Mouse (Mus musculus): ENCODE data around the gene Tmc5. TPM values are rescaled to one million over a fixed set of nuclear protein-coding genes. Genes with fewer than 3 reads are reported as not detected.

Tmc5 gene
- not detected in 2 replicates for polyA plus RNA-seq (2011; ENCODE audit: insufficient read length, low read depth, missing spikeins)

GRCm38 (mm10) chr7:118597201-118597600, at the start of gene Tmc5:
TSS of gene Tmc5 (plus strand) at chr7:118597297.
- Histone ChIP-seq H3K27ac (ENCODE audit: insufficient read depth, low read length) (no peak within 1 kb of the TSS), H3K4me1 (ENCODE audit: control insufficient read depth, insufficient read depth, low read length) (no peaks in the 10 kb centered on the region), H3K4me3 (ENCODE audit: insufficient read depth, low read length) (no peak within 1 kb of the TSS)
- no peak for TF ChIP-seq POLR2A (IDR thresholded peaks at IDR 0.05; ENCODE audit: low read depth, low read length)
- no peak for TF ChIP-seq CTCF (IDR thresholded peaks at IDR 0.05; ENCODE audit: borderline replicate concordance, insufficient read depth, low read length)

GRCm38 (mm10) chr7:118547451-118547850, 49.6 kb upstream of the Tmc5 start:
- H3K4me1 ChIP-seq (ENCODE audit: control insufficient read depth, insufficient read depth, low read length): no peaks in the 10 kb centered on the region
- TF ChIP-seq POLR2A (IDR thresholded peaks at IDR 0.05; ENCODE audit: low read depth, low read length) (no peak), CTCF (IDR thresholded peaks at IDR 0.05; ENCODE audit: borderline replicate concordance, insufficient read depth, low read length) (no peak)
- no peak overlapping the region for H3K27ac ChIP-seq (ENCODE audit: insufficient read depth, low read length)
- H3K4me3 ChIP-seq (ENCODE audit: insufficient read depth, low read length): no peak overlapping the region

GRCm38 (mm10) chr7:118553881-118554280, 43.2 kb upstream of the Tmc5 start:
- Histone ChIP-seq H3K4me3 (ENCODE audit: insufficient read depth, low read length) (no peak overlapping the region), H3K4me1 (ENCODE audit: control insufficient read depth, insufficient read depth, low read length) (no peaks in the 10 kb centered on the region), H3K27ac (ENCODE audit: insufficient read depth, low read length) (no peak overlapping the region)
- TF ChIP-seq CTCF (IDR thresholded peaks at IDR 0.05; ENCODE audit: borderline replicate concordance, insufficient read depth, low read length) (no peak), POLR2A (IDR thresholded peaks at IDR 0.05; ENCODE audit: low read depth, low read length) (no peak)

DNA sequence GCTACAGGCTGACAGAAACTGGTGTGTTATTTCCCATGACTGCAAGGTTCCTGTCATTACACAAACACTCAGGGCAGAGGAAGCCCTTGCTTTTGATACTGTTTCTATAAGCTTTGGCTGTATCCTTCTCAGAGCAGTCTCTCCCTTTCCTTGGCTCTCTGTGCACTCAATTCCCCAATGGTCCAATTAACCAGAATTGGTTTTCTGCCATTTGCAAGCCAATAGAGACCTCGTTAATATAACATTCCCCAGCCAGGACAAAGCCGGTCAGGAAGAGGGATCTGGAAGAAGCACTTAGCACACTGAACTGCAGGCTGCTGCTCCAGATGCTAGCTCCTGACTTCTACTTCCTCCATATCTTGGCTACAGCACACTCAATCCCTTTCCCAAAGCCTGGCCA, 42.8 kb upstream of the Tmc5 start:
- TF ChIP-seq POLR2A (IDR thresholded peaks at IDR 0.05; ENCODE audit: low read depth, low read length) (no peak), CTCF (IDR thresholded peaks at IDR 0.05; ENCODE audit: borderline replicate concordance, insufficient read depth, low read length) (no peak)
- Histone ChIP-seq H3K4me3 (ENCODE audit: insufficient read depth, low read length) (no peak overlapping the region), H3K4me1 (ENCODE audit: control insufficient read depth, insufficient read depth, low read length) (no peaks in the 10 kb centered on the region), H3K27ac (ENCODE audit: insufficient read depth, low read length) (no peak overlapping the region)

GRCm38 (mm10) chr7:118569121-118569543, 28.0 kb upstream of the Tmc5 start:
- TF ChIP-seq POLR2A (IDR thresholded peaks at IDR 0.05; ENCODE audit: low read depth, low read length): no peak
- no peak for TF ChIP-seq CTCF (IDR thresholded peaks at IDR 0.05; ENCODE audit: borderline replicate concordance, insufficient read depth, low read length)
- Histone ChIP-seq H3K4me3 (ENCODE audit: insufficient read depth, low read length) (no peak overlapping the region), H3K27ac (ENCODE audit: insufficient read depth, low read length) (no peak overlapping the region), H3K4me1 (ENCODE audit: control insufficient read depth, insufficient read depth, low read length) (no peaks in the 10 kb centered on the region)

DNA sequence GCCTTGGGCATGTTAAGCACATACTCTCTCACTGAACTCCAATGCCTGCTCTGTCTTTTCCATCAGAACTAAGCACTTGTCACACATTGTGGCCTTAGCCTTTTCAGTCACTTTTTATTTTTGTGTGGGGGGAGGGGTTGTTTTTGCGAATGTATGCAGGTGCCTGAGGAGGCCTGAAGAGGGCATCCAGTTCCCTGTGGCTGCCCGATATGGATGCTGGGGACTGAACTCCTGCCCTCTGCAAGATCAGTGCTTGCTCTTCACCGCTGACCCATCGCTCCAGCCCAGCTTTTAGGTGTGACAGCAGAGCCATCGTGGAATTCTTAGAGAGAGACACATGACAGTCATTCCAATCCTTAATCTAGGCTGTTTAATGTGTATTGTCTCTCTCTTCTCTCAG, 25.7 kb upstream of the Tmc5 start:
- Histone ChIP-seq H3K27ac (ENCODE audit: insufficient read depth, low read length) (no peak overlapping the region), H3K4me3 (ENCODE audit: insufficient read depth, low read length) (no peak overlapping the region), H3K4me1 (ENCODE audit: control insufficient read depth, insufficient read depth, low read length) (no peaks in the 10 kb centered on the region)
- no peak for TF ChIP-seq POLR2A (IDR thresholded peaks at IDR 0.05; ENCODE audit: low read depth, low read length)
- TF ChIP-seq CTCF (IDR thresholded peaks at IDR 0.05; ENCODE audit: borderline replicate concordance, insufficient read depth, low read length): no peak

GRCm38 (mm10) chr7:118572039-118572438, 25.1 kb upstream of the Tmc5 start:
- TF ChIP-seq CTCF (IDR thresholded peaks at IDR 0.05; ENCODE audit: borderline replicate concordance, insufficient read depth, low read length) (no peak), POLR2A (IDR thresholded peaks at IDR 0.05; ENCODE audit: low read depth, low read length) (no peak)

DNA sequence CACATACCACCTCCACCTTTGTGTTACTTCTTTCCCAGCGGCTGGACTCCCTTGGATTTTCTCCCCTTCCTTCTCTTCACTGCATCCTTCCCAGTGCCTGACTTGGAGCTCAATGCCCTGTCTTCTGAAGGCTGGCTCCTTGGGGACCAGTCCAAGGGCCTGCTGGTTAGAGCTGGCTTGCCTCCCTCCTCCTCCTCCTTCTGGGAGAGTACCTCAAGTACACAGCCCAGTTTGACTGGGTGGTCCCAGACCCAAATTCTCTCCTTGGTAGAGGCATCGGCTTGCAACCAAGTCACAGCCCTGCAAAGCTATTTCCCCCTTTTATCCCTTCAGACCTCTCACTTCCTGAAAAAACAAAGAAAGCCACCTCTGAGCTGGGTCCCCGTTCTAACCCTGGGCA, 18.8 kb upstream of the Tmc5 start:
- TF ChIP-seq CTCF (IDR thresholded peaks at IDR 0.05; ENCODE audit: borderline replicate concordance, insufficient read depth, low read length) (no peak), POLR2A (IDR thresholded peaks at IDR 0.05; ENCODE audit: low read depth, low read length) (no peak)
- Histone ChIP-seq H3K4me3 (ENCODE audit: insufficient read depth, low read length) (no peak overlapping the region), H3K4me1 (ENCODE audit: control insufficient read depth, insufficient read depth, low read length) (no peaks in the 10 kb centered on the region), H3K27ac (ENCODE audit: insufficient read depth, low read length) (no peak overlapping the region)

More at GRCm38 (mm10) chr7:118572039-118572438, 25.1 kb upstream of the Tmc5 start:
- H3K4me3 ChIP-seq (ENCODE audit: insufficient read depth, low read length): no peak overlapping the region
- no peak overlapping the region for H3K27ac ChIP-seq (ENCODE audit: insufficient read depth, low read length)
- no peaks in the 10 kb centered on the region for H3K4me1 ChIP-seq (ENCODE audit: control insufficient read depth, insufficient read depth, low read length)

- TF ChIP-seq POLR2A (IDR thresholded peaks at IDR 0.05; ENCODE audit: low read depth, low read length): no peak
- TF ChIP-seq CTCF (IDR thresholded peaks at IDR 0.05; ENCODE audit: borderline replicate concordance, insufficient read depth, low read length): no peak
- Histone ChIP-seq H3K27ac (ENCODE audit: insufficient read depth, low read length) (no peak overlapping the region), H3K4me1 (ENCODE audit: control insufficient read depth, insufficient read depth, low read length) (no peaks in the 10 kb centered on the region), H3K4me3 (ENCODE audit: insufficient read depth, low read length) (no peak overlapping the region)
Observed at GRCm38 (mm10) chr7:118579938-118580337, 17.2 kb upstream of the Tmc5 start.

- Histone ChIP-seq H3K4me1 (ENCODE audit: control insufficient read depth, insufficient read depth, low read length) (no peaks in the 10 kb centered on the region), H3K4me3 (ENCODE audit: insufficient read depth, low read length) (peak overlapping the region; percentile 63), H3K27ac (ENCODE audit: insufficient read depth, low read length) (no peak overlapping the region)
- TF ChIP-seq CTCF (IDR thresholded peaks at IDR 0.05; ENCODE audit: borderline replicate concordance, insufficient read depth, low read length) (no peak), POLR2A (IDR thresholded peaks at IDR 0.05; ENCODE audit: low read depth, low read length) (no peak)
Observed at GRCm38 (mm10) chr7:118583821-118584220, 13.3 kb upstream of the Tmc5 start.
